Mouse (Mus musculus) thymus, adult 2 months (tissue): ENCODE results near the gene Tox3. TPM values are rescaled to one million over a fixed set of nuclear protein-coding genes. Genes with fewer than 3 reads are reported as not detected.

ENCODE experiments used
- DNase-seq: peaks from one replicate; pipeline ENCODE4 v3.0.0; 2021
- H3K27ac ChIP-seq: fragments of 200-500 bp; 2 replicates; pipeline ENCODE4 v1.5.1; 2012; ENCODE audit warnings: low read length, control low read depth; ENCODE audit not compliant: control insufficient read depth, insufficient read depth
- H3K27me3 ChIP-seq: fragments of 200-500 bp; 2 replicates; pipeline ENCODE4 v1.6.1; 2012; ENCODE audit warnings: mild to moderate bottlenecking, low read length, moderate library complexity, mixed read lengths; ENCODE audit not compliant: control insufficient read depth, insufficient read depth
- H3K36me3 ChIP-seq: fragments of 200-500 bp; 2 replicates; pipeline ENCODE4 v1.6.1; 2012; ENCODE audit warnings: mild to moderate bottlenecking, low read length, moderate library complexity; ENCODE audit not compliant: control insufficient read depth, insufficient read depth
- H3K4me1 ChIP-seq: fragments of 200-500 bp; replicated peaks from 2 replicates; pipeline ENCODE4 v1.6.1; 2012; ENCODE audit warnings: low read length; ENCODE audit not compliant: control insufficient read depth, insufficient read depth
- H3K4me3 ChIP-seq: fragments of 200-500 bp; 2 replicates; pipeline ENCODE4 v1.5.1; 2012; ENCODE audit warnings: mild to moderate bottlenecking, low read length, control low read depth, moderate library complexity; ENCODE audit not compliant: control insufficient read depth, insufficient read depth
- CTCF ChIP-seq: fragments of 200-500 bp; IDR thresholded peaks from 2 replicates; pipeline ENCODE4 v1.5.1; 2012; ENCODE audit warnings: mild to moderate bottlenecking, control low read depth, low read length, moderate library complexity, borderline replicate concordance; ENCODE audit not compliant: control insufficient read depth, poor library complexity, insufficient read depth; ENCODE audit errors: extremely low read depth
- POLR2A ChIP-seq: fragments of 200-500 bp; IDR thresholded peaks from 2 replicates; pipeline ENCODE4 v1.6.1; 2012; ENCODE audit warnings: mild to moderate bottlenecking, low read length, control low read depth, moderate library complexity; ENCODE audit not compliant: control insufficient read depth, poor library complexity, insufficient read depth; ENCODE audit errors: extremely low read depth
- WGBS: fragments of 180-500 bp; shearing (Covaris S2); methylation state at CpG from one replicate; pipeline ENCODE4 v1.1.7; 2018; 5-methylcytosine and 5-hydroxymethylcytosine counted together
- polyA plus RNA-seq: library from polyadenylated mRNA; depleted of rRNA; stranded (reverse); fragments of >200 nt; gene quantifications from 2 replicates; pipeline ENCODE4 v1.2.3, GENCODE M21; 2012

Gene Tox3
- polyA plus RNA-seq, 1 experiment = 7.8 TPM

- Histone ChIP-seq H3K4me1 (no peaks in the 10 kb centered on the region), H3K4me3 (no peak overlapping the region), H3K27ac (no peak overlapping the region), H3K27me3 (no peaks in the 10 kb centered on the region), H3K36me3 (no peaks in the 10 kb centered on the region)
- no peak for DNase-seq
- whole genome bisulfite sequencing = 87% methylated on average over 12 of the region's 12 CpGs
- TF ChIP-seq CTCF = no peak
- no peak for TF ChIP-seq POLR2A
Measured at GRCm38 (mm10) chr8:90267698-90268256, 80.4 kb downstream of the Tox3 start.

GRCm38 (mm10) chr8:90266986-90267385, 81.2 kb downstream of the Tox3 start:
- H3K27ac ChIP-seq = no peak overlapping the region
- no peak for TF ChIP-seq POLR2A
- no peak for TF ChIP-seq CTCF
- DNase-seq = no peak
- no peaks in the 10 kb centered on the region for H3K27me3 ChIP-seq
- no peaks in the 10 kb centered on the region for H3K36me3 ChIP-seq
- H3K4me1 ChIP-seq = no peaks in the 10 kb centered on the region
- WGBS = 93% methylated on average over 3 of the region's 3 CpGs
- H3K4me3 ChIP-seq = no peak overlapping the region

- no peak overlapping the region for H3K27ac ChIP-seq
- DNase-seq = no peak
- no peaks in the 10 kb centered on the region for H3K27me3 ChIP-seq
- no peaks in the 10 kb centered on the region for H3K4me1 ChIP-seq
- H3K4me3 ChIP-seq = no peak overlapping the region
- H3K36me3 ChIP-seq = no peaks in the 10 kb centered on the region
- 92% methylated on average over 8 of the region's 8 CpGs for WGBS
- TF ChIP-seq POLR2A (no peak), CTCF (no peak)
Measured at GRCm38 (mm10) chr8:90266239-90266638, 81.9 kb downstream of the Tox3 start.

GRCm38 (mm10) chr8:90254158-90254867, 93.8 kb downstream of the Tox3 start:
- Histone ChIP-seq H3K4me3 (no peak overlapping the region), H3K4me1 (no peaks in the 10 kb centered on the region), H3K27me3 (no peaks in the 10 kb centered on the region), H3K36me3 (no peaks in the 10 kb centered on the region), H3K27ac (no peak overlapping the region)
- TF ChIP-seq CTCF (no peak), POLR2A (no peak)
- 89% methylated on average over 11 of the region's 11 CpGs for WGBS
- DNase-seq = no peak

- Histone ChIP-seq H3K27me3 (no peaks in the 10 kb centered on the region), H3K27ac (no peak overlapping the region), H3K4me3 (no peak overlapping the region), H3K36me3 (no peaks in the 10 kb centered on the region), H3K4me1 (no peaks in the 10 kb centered on the region)
- no peak for TF ChIP-seq POLR2A
- no peak for TF ChIP-seq CTCF
- WGBS = 96% methylated on average over 8 of the region's 8 CpGs
- DNase-seq = no peak
Measured at GRCm38 (mm10) chr8:90246357-90246756, 101.8 kb downstream of the Tox3 start.

GRCm38 (mm10) chr8:90245828-90246227, 102.3 kb downstream of the Tox3 start:
- Histone ChIP-seq H3K27me3 (no peaks in the 10 kb centered on the region), H3K36me3 (no peaks in the 10 kb centered on the region), H3K4me1 (no peaks in the 10 kb centered on the region), H3K4me3 (no peak overlapping the region), H3K27ac (no peak overlapping the region)
- no peak for DNase-seq
- TF ChIP-seq POLR2A (no peak), CTCF (no peak)
- 93% methylated on average over 3 of the region's 3 CpGs for WGBS

- TF ChIP-seq POLR2A (no peak), CTCF (no peak)
- no peak overlapping the region for H3K4me3 ChIP-seq
- no peaks in the 10 kb centered on the region for H3K27me3 ChIP-seq
- H3K4me1 ChIP-seq = no peaks in the 10 kb centered on the region
- no peak for DNase-seq
- no peaks in the 10 kb centered on the region for H3K36me3 ChIP-seq
- WGBS = 95% methylated on average over 5 of the region's 5 CpGs
- no peak overlapping the region for H3K27ac ChIP-seq
Measured at GRCm38 (mm10) chr8:90245187-90245586, 103.0 kb downstream of the Tox3 start.
